Comparison of ENCODE assay signal across 10 mouse cellular contexts in genomic region chr2:43748287-43748983, GRCm38 (mm10). TPM values are rescaled to one million over a fixed set of nuclear protein-coding genes. Genes with fewer than 3 reads are reported as not detected.
A peak's percentile ranks its signal among the peaks of the same experiment; 100 is the strongest.
DNase-seq lines count a peak whose midpoint lies in the region; ATAC-seq and TF ChIP-seq lines count a peak whose summit lies in the region.
"Had no signal": no experiment of that assay in that cellular context is flagged by ENCODE, and none has a peak within 500 bp of the region (broad histone marks: within the 10 kb centered on the region; RNA-seq: fewer than 3 reads in every experiment).

Gene Arhgap15, plus strand, starts transcription at chr2:43748824.

- intact Hi-C loops in gastrocnemius, postnatal 14 days (cut with DNase I; ENCODE audit: low total_unique reads), result no loop called here

- peak within 1 kb of the TSS; percentile 42 for H3K4me2 ChIP-seq in liver, embryonic 13.5 days
- H3K4me2 ChIP-seq in kidney, embryonic 15.5 days, result no peak within 1 kb of the TSS
- H3K4me2 ChIP-seq: heart, embryonic 13.5 days had no signal

- peak; percentile 69 for ATAC-seq in liver, embryonic 13.5 days (ENCODE audit: low read depth)
- no peak for ATAC-seq in kidney, embryonic 15.5 days (replicated peaks; ENCODE audit: low FRiP score)

- H3K27me3 ChIP-seq in liver, embryonic 13.5 days, result no peaks in the 10 kb centered on the region
- no peaks in the 10 kb centered on the region for H3K27me3 ChIP-seq in small intestine, adult 2 months (ENCODE audit: control insufficient read depth, insufficient read depth, low read length)
- H3K27me3 ChIP-seq in kidney, embryonic 15.5 days, result no peaks in the 10 kb centered on the region
- H3K27me3 ChIP-seq: heart, embryonic 13.5 days had no signal

- no peaks in the 10 kb centered on the region for H3K36me3 ChIP-seq in liver, embryonic 13.5 days
- no peaks in the 10 kb centered on the region for H3K36me3 ChIP-seq in small intestine, adult 2 months (ENCODE audit: control insufficient read depth, insufficient read depth, low read length)
- H3K36me3 ChIP-seq in kidney, embryonic 15.5 days, result no peaks in the 10 kb centered on the region
- H3K36me3 ChIP-seq: heart, embryonic 13.5 days had no signal

- H3K4me1 ChIP-seq in lung, adult 2 months (ENCODE audit: control insufficient read depth, insufficient read depth, low read length), result no peaks in the 10 kb centered on the region
- peaks cover 21% of the 10 kb centered on the region for H3K4me1 ChIP-seq in liver, embryonic 13.5 days (replicated peaks)
- no peaks in the 10 kb centered on the region for H3K4me1 ChIP-seq in small intestine, adult 2 months (ENCODE audit: control insufficient read depth, insufficient read depth, insufficient read length, low read length)
- H3K4me1 ChIP-seq in kidney, embryonic 15.5 days, result no peaks in the 10 kb centered on the region
- H3K4me1 ChIP-seq: heart, embryonic 13.5 days had no signal

- 64% methylated on average over 5 of the region's 5 CpGs for WGBS in lung, adult 2 months
- WGBS in liver, embryonic 13.5 days (ENCODE audit: insufficient replicate concordance), result 24% methylated on average over 5 of the region's 5 CpGs
- WGBS in small intestine, adult 2 months, result 62% methylated on average over 5 of the region's 5 CpGs
- WGBS in kidney, embryonic 15.5 days, result 64% methylated on average over 5 of the region's 5 CpGs

- H3K27ac ChIP-seq in liver, embryonic 13.5 days, result no peak within 1 kb of the TSS
- H3K27ac ChIP-seq in small intestine, adult 2 months (ENCODE audit: insufficient read depth, low read depth, low read length), result 0 out of 2 replicates have a peak within 1 kb of the TSS, but pooled peaks have one; percentile 40
- no peak within 1 kb of the TSS for H3K27ac ChIP-seq in kidney, embryonic 15.5 days
- H3K27ac ChIP-seq: heart, embryonic 13.5 days had no signal

- no peak for TF ChIP-seq CTCF in lung, adult 2 months (IDR thresholded peaks at IDR 0.05; ENCODE audit: insufficient read depth, low read length)
- TF ChIP-seq CTCF in small intestine, adult 2 months (IDR thresholded peaks at IDR 0.05; ENCODE audit: extremely low read depth, insufficient read length, insufficient replicate concordance, low read depth, low read length), result no peak

- no peak for TF ChIP-seq POLR2A in lung, adult 2 months (IDR thresholded peaks at IDR 0.05; ENCODE audit: borderline replicate concordance, extremely low read depth, low read depth, low read length)
- TF ChIP-seq POLR2A in small intestine, adult 2 months (IDR thresholded peaks at IDR 0.05; ENCODE audit: low read depth, low read length), result no peak

- no peak for DNase-seq in lung, adult 2 months
- DNase-seq in lung, postnatal 4 days, result no peak
- peak; percentile 59 for DNase-seq in MEL-GATA-1-ER (ENCODE audit: extremely low read depth, low read depth)
- no peak for DNase-seq in liver, embryonic 13.5 days
- DNase-seq in gastrocnemius, postnatal 14 days, result no peak
- DNase-seq in frontal cortex, adult 2 months (ENCODE audit: extremely low spot score in 1 of 2, low spot score in 1 of 2), result no peak
- DNase-seq: kidney, adult 11 months had no signal

- H3K9me3 ChIP-seq in liver, embryonic 13.5 days (replicated peaks), result no peaks in the 10 kb centered on the region
- no peaks in the 10 kb centered on the region for H3K9me3 ChIP-seq in kidney, embryonic 15.5 days (replicated peaks)
- H3K9me3 ChIP-seq: heart, embryonic 13.5 days had no signal

- 0 out of 2 replicates have a peak within 1 kb of the TSS, but pooled peaks have one; percentile 18 for H3K9ac ChIP-seq in liver, embryonic 13.5 days
- H3K9ac ChIP-seq in kidney, embryonic 15.5 days, result no peak within 1 kb of the TSS
- H3K9ac ChIP-seq: heart, embryonic 13.5 days had no signal

- peak within 1 kb of the TSS; percentile 38 for H3K4me3 ChIP-seq in lung, adult 2 months (replicated peaks; ENCODE audit: extremely low read depth, low read depth, low read length)
- H3K4me3 ChIP-seq in liver, embryonic 13.5 days (replicated peaks), result peak within 1 kb of the TSS; percentile 18; the same call in 1 of the 2 replicates
- H3K4me3 ChIP-seq in small intestine, adult 2 months (ENCODE audit: low read depth, low read length), result no peak within 1 kb of the TSS
- no peak within 1 kb of the TSS for H3K4me3 ChIP-seq in kidney, embryonic 15.5 days (replicated peaks)
- H3K4me3 ChIP-seq: heart, embryonic 13.5 days had no signal

RNA-seq across cellular contexts. Expression of gene Arhgap15, which starts in this region (rescaled TPM):
- 1.00 and 1.8 TPM in 2 replicates for polyA plus RNA-seq in lung, adult 2 months (2012; rRNA removed)
- 4.5 and 6.1 TPM in 2 replicates for polyA plus RNA-seq in liver, embryonic 13.5 days (2015; fragmentation: Nextera tagmentation; extraction: Ambion mirVana)
- polyA plus RNA-seq in small intestine, adult 2 months (2012; rRNA removed), result 0.18 and 0.20 TPM in 2 replicates
- total RNA-seq in gastrocnemius, postnatal 14 days (2021), result under 1 TPM; 0.53 to 0.66 TPM
- polyA plus RNA-seq in frontal cortex, adult 2 months (2012; rRNA removed), result 7.7 and 8.1 TPM in 2 replicates
- 0.89 and 1.1 TPM in 2 replicates for polyA plus RNA-seq in kidney, embryonic 15.5 days (2015; fragmentation: Nextera tagmentation; extraction: Ambion mirVana)

Comparison
In these comparisons a context has a peak if more than half of its experiments do, and no peak if none do; other contexts are left out.
1. H3K4me3 ChIP-seq: peak in lung, adult 2 months (single experiment) and liver, embryonic 13.5 days (single experiment); none in small intestine, adult 2 months (single experiment) and kidney, embryonic 15.5 days (single experiment).